Mouse (Mus musculus): ENCODE measurements at regions not wholly inside any gene's neighbourhood (a gene's known extent, or its start where the extent isn't known, plus 50 kb on each side); places are given as distances from the start of the nearest gene placed in this dataset.

GRCm38 (mm10) chr17:85823036-85823435 is 135.0 kb upstream of the Six2 start:
- DNase-seq (ENCODE audit: low read depth): no peak

- DNase-seq (ENCODE audit: low read depth): no peak
These were observed 133.8 kb upstream of the Six2 start for GRCm38 (mm10) chr17:85821861-85822260.

GRCm38 (mm10) chr17:85818098-85818855 is 130.2 kb upstream of the Six2 start:
- no peak for DNase-seq (ENCODE audit: low read depth)

GRCm38 (mm10) chr17:85816521-85816920 is 128.4 kb upstream of the Six2 start:
- no peak for DNase-seq (ENCODE audit: low read depth)

GRCm38 (mm10) chr17:85816056-85816455 is 128.0 kb upstream of the Six2 start:
- DNase-seq (ENCODE audit: low read depth): no peak

- DNase-seq (ENCODE audit: low read depth): no peak
These were observed 120.5 kb upstream of the Six2 start for GRCm38 (mm10) chr17:85808580-85808979.

GRCm38 (mm10) chr17:85805726-85806359 is 117.8 kb upstream of the Six2 start:
- no peak for DNase-seq (ENCODE audit: low read depth)

- no peak for DNase-seq (ENCODE audit: low read depth)
These were observed 116.6 kb upstream of the Six2 start for GRCm38 (mm10) chr17:85804631-85805030.

- DNase-seq (ENCODE audit: low read depth): no peak
These were observed 113.7 kb upstream of the Six2 start for GRCm38 (mm10) chr17:85801734-85802133.

- DNase-seq (ENCODE audit: low read depth): no peak
These were observed 113.1 kb upstream of the Six2 start for GRCm38 (mm10) chr17:85801079-85801605.

GRCm38 (mm10) chr17:85800357-85801078 is 112.4 kb upstream of the Six2 start:
- no peak for DNase-seq (ENCODE audit: low read depth)

- DNase-seq (ENCODE audit: low read depth): no peak
These were observed 111.8 kb upstream of the Six2 start for GRCm38 (mm10) chr17:85799865-85800356.

- DNase-seq (ENCODE audit: low read depth): no peak
These were observed 111.2 kb upstream of the Six2 start for GRCm38 (mm10) chr17:85799081-85799864.

- DNase-seq (ENCODE audit: low read depth): no peak
These were observed 109.7 kb upstream of the Six2 start for GRCm38 (mm10) chr17:85797755-85798154.

GRCm38 (mm10) chr17:85795820-85796219 is 107.7 kb upstream of the Six2 start:
- DNase-seq (ENCODE audit: low read depth): no peak

- no peak for DNase-seq (ENCODE audit: low read depth)
These were observed 97.7 kb upstream of the Six2 start for GRCm38 (mm10) chr17:85785625-85786294.

GRCm38 (mm10) chr17:85780477-85780876 is 92.4 kb upstream of the Six2 start:
- no peak for DNase-seq (ENCODE audit: low read depth)

- DNase-seq (ENCODE audit: low read depth): no peak
These were observed 88.8 kb upstream of the Six2 start for GRCm38 (mm10) chr17:85776876-85777275.

- no peak for DNase-seq (ENCODE audit: low read depth)
These were observed 80.3 kb upstream of the Six2 start for GRCm38 (mm10) chr17:85768341-85768740.

GRCm38 (mm10) chr17:85767201-85767862 is 79.3 kb upstream of the Six2 start:
- no peak for DNase-seq (ENCODE audit: low read depth)

- no peak for DNase-seq (ENCODE audit: low read depth)
These were observed 78.5 kb upstream of the Six2 start for GRCm38 (mm10) chr17:85766556-85766955.
